Mouse (Mus musculus) testis, adult 2 months (tissue): ENCODE results near the gene Disc1. TPM values are rescaled to one million over a fixed set of nuclear protein-coding genes. Genes with fewer than 3 reads are reported as not detected.
A peak's percentile ranks its signal among the peaks of the same experiment; 100 is the strongest.

Experiments
- H3K27ac ChIP-seq: fragments of 200-500 bp; 2 replicates; pipeline ENCODE4 v1.5.1; 2012; ENCODE audit warnings: low read depth, low read length; ENCODE audit not compliant: control insufficient read depth, insufficient read depth
- H3K27me3 ChIP-seq: fragments of 200-500 bp; 2 replicates; pipeline ENCODE4 v1.6.1; 2012; ENCODE audit warnings: mild to moderate bottlenecking, low read length, moderate library complexity; ENCODE audit not compliant: control insufficient read depth, insufficient read depth
- H3K36me3 ChIP-seq: fragments of 200-500 bp; 2 replicates; pipeline ENCODE4 v1.6.1; 2012; ENCODE audit warnings: mild to moderate bottlenecking, low read length; ENCODE audit not compliant: control insufficient read depth, insufficient read depth
- H3K4me1 ChIP-seq: fragments of 200-500 bp; 2 replicates; pipeline ENCODE4 v1.6.1; 2012; ENCODE audit warnings: low read length; ENCODE audit not compliant: control insufficient read depth, insufficient read depth
- H3K4me3 ChIP-seq: fragments of 200-500 bp; 2 replicates; pipeline ENCODE4 v1.5.1; 2012; ENCODE audit warnings: low read depth, mild to moderate bottlenecking, low read length, moderate library complexity, mixed read lengths; ENCODE audit not compliant: control insufficient read depth
- CTCF ChIP-seq: fragments of 200-500 bp; IDR thresholded peaks from 2 replicates; pipeline ENCODE4 v1.5.1; 2012; ENCODE audit warnings: low read depth, mild to moderate bottlenecking, inconsistent platforms, low read length, moderate library complexity; ENCODE audit not compliant: control insufficient read depth, insufficient read depth, insufficient replicate concordance
- POLR2A ChIP-seq: fragments of 200-500 bp; IDR thresholded peaks from 2 replicates; pipeline ENCODE4 v1.6.1; 2012; ENCODE audit warnings: low read depth, mild to moderate bottlenecking, inconsistent platforms, low read length, moderate library complexity; ENCODE audit not compliant: control insufficient read depth
- polyA plus RNA-seq: library from polyadenylated mRNA; depleted of rRNA; stranded (reverse); fragments of >200 nt; gene quantifications from 2 replicates; pipeline ENCODE4 v1.2.3, GENCODE M21; 2012

Gene Disc1
- polyA plus RNA-seq, 1 experiment: 0.21 TPM

- Histone ChIP-seq H3K4me3 (no peak overlapping the region), H3K27me3 (no peaks in the 10 kb centered on the region), H3K36me3 (no peaks in the 10 kb centered on the region), H3K27ac (no peak overlapping the region), H3K4me1 (no peaks in the 10 kb centered on the region)
- TF ChIP-seq CTCF: no peak
- no peak for TF ChIP-seq POLR2A
Observed at GRCm38 (mm10) chr8:125157641-125158005, 103.6 kb downstream of the Disc1 start.

GRCm38 (mm10) chr8:125159387-125159786 lies 105.4 kb downstream of the Disc1 start:
- no peaks in the 10 kb centered on the region for H3K4me1 ChIP-seq
- TF ChIP-seq POLR2A (no peak), CTCF (no peak)
- H3K4me3 ChIP-seq: no peak overlapping the region
- H3K27ac ChIP-seq: no peak overlapping the region
- H3K27me3 ChIP-seq: no peaks in the 10 kb centered on the region
- H3K36me3 ChIP-seq: no peaks in the 10 kb centered on the region

- Histone ChIP-seq H3K4me1 (no peaks in the 10 kb centered on the region), H3K27ac (no peak overlapping the region), H3K27me3 (no peaks in the 10 kb centered on the region), H3K4me3 (no peak overlapping the region), H3K36me3 (no peaks in the 10 kb centered on the region)
- TF ChIP-seq CTCF (no peak), POLR2A (no peak)
Observed at GRCm38 (mm10) chr8:125163491-125163890, 109.5 kb downstream of the Disc1 start.

GRCm38 (mm10) chr8:125163906-125164305 lies 109.9 kb downstream of the Disc1 start:
- no peak for TF ChIP-seq POLR2A
- Histone ChIP-seq H3K36me3 (no peaks in the 10 kb centered on the region), H3K4me3 (no peak overlapping the region), H3K4me1 (no peaks in the 10 kb centered on the region), H3K27me3 (no peaks in the 10 kb centered on the region), H3K27ac (no peak overlapping the region)

GRCm38 (mm10) chr8:125165505-125166446 lies 111.8 kb downstream of the Disc1 start:
- TF ChIP-seq POLR2A (no peak), CTCF (no peak)
- H3K27ac ChIP-seq: no peak overlapping the region

GRCm38 (mm10) chr8:125166545-125166944 lies 112.5 kb downstream of the Disc1 start:
- TF ChIP-seq CTCF (no peak), POLR2A (no peak)
- Histone ChIP-seq H3K27me3 (no peaks in the 10 kb centered on the region), H3K4me1 (no peaks in the 10 kb centered on the region), H3K36me3 (no peaks in the 10 kb centered on the region), H3K4me3 (no peak overlapping the region), H3K27ac (no peak overlapping the region)

More at GRCm38 (mm10) chr8:125165505-125166446, 111.8 kb downstream of the Disc1 start:
- H3K36me3 ChIP-seq: no peaks in the 10 kb centered on the region
- no peaks in the 10 kb centered on the region for H3K4me1 ChIP-seq
- no peaks in the 10 kb centered on the region for H3K27me3 ChIP-seq
- no peak overlapping the region for H3K4me3 ChIP-seq

GRCm38 (mm10) chr8:125166988-125167387 lies 113.0 kb downstream of the Disc1 start:
- H3K4me3 ChIP-seq: no peak overlapping the region
- H3K4me1 ChIP-seq: no peaks in the 10 kb centered on the region
- H3K36me3 ChIP-seq: no peaks in the 10 kb centered on the region
- no peaks in the 10 kb centered on the region for H3K27me3 ChIP-seq
- no peak for TF ChIP-seq POLR2A
- TF ChIP-seq CTCF: no peak
- H3K27ac ChIP-seq: peak overlapping the region; percentile 57

GRCm38 (mm10) chr8:125169628-125170027 lies 115.6 kb downstream of the Disc1 start:
- H3K4me1 ChIP-seq: no peaks in the 10 kb centered on the region
- H3K4me3 ChIP-seq: no peak overlapping the region
- H3K36me3 ChIP-seq: no peaks in the 10 kb centered on the region
- TF ChIP-seq POLR2A (no peak), CTCF (no peak)
- no peaks in the 10 kb centered on the region for H3K27me3 ChIP-seq
- no peak overlapping the region for H3K27ac ChIP-seq
